Mouse (Mus musculus) E14TG2a.4 (cell line): ENCODE results near the gene Naxe.

ENCODE experiments used
- H3K27me3 ChIP-seq: 2 replicates; pipeline ENCODE4 v1.6.1; 2014; ENCODE audit warnings: low read length, control low read depth; ENCODE audit not compliant: insufficient read depth
- H3K36me3 ChIP-seq: 2 replicates; pipeline ENCODE4 v1.6.1; 2014; ENCODE audit warnings: low read length, control low read depth; ENCODE audit not compliant: insufficient read depth
- H3K4me1 ChIP-seq: replicated peaks from 2 replicates; pipeline ENCODE4 v1.6.1; 2014; ENCODE audit warnings: low read depth, low read length, control low read depth
- H3K4me3 ChIP-seq: replicated peaks from 2 replicates; pipeline ENCODE4 v1.5.1; 2014; ENCODE audit warnings: mild to moderate bottlenecking, low read length
- H3K9me3 ChIP-seq: 2 replicates; pipeline ENCODE4 v1.6.1; 2014; ENCODE audit warnings: low read length, control low read depth
- CTCF ChIP-seq: conservative IDR thresholded peaks from 2 replicates; pipeline ENCODE4 v1.5.1; 2014; ENCODE audit warnings: low read length
- NANOG ChIP-seq: IDR thresholded peaks from 2 replicates; pipeline ENCODE4 v1.6.1; 2014; ENCODE audit warnings: borderline replicate concordance, low read length, mixed read lengths
- POU5F1 ChIP-seq: IDR thresholded peaks from 2 replicates; pipeline ENCODE4 v1.6.1; 2014; ENCODE audit warnings: low read length, borderline replicate concordance

Naxe gene

DNA sequence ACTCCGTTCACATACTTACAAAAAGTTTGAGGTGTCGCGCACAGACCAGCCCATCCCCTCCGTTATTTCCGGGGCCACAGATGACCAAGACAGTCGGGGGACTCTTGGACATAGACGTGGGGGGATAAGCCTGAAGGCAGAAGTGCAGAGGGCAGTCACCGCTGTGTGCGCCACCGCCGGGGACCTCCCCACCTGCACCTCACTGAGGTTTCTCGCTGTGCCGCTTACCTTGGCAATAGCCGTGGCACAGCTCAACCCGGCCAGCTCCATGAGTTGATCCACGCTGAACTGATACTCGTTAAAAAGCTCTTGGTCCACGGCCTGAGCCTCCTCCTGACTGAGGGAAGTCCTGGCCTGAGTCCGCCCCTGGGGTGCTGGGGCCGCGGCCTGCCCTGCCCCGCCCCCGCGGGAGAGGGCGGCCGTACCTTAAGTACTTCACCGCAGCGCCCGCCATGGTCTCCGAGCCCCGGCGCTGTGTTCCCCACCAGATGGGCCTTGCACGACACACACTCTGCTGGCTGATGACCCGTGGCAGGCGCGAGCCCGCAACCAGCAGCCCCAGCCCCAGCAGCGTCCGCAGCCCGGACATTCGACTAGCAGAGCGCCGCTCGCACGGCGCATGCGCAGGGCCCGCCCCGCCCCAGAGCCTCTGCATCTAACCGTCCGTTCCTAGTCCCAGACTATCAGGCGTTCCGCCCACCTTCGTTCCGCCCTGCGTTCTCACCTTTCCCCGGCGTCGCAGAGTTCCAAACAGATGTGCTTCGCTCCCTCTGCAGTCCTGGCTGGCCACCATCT, at the start of gene Naxe:
Gene Naxe, minus strand, starts transcription at position 594 of the 795 bp plus-strand sequence.
- Histone ChIP-seq H3K9me3 (peaks cover 7% of the 10 kb centered on the region), H3K27me3 (0 out of 2 replicates have a peak, but pooled peaks cover 4% of the 10 kb centered on the region), H3K36me3 (peaks cover 41% of the 10 kb centered on the region), H3K4me3 (peak within 1 kb of the TSS; percentile 92), H3K4me1 (peaks cover 14% of the 10 kb centered on the region)
- TF ChIP-seq CTCF (no peak), NANOG (no peak), POU5F1 (no peak)

GRCm38 (mm10) chr3:88106126-88106525, 47.8 kb upstream of the Naxe start:
- Histone ChIP-seq H3K36me3 (peaks cover 100% of the 10 kb centered on the region), H3K9me3 (no peaks in the 10 kb centered on the region), H3K4me3 (no peak overlapping the region), H3K27me3 (no peaks in the 10 kb centered on the region), H3K4me1 (peaks cover 19% of the 10 kb centered on the region)
- TF ChIP-seq NANOG (no peak), CTCF (no peak)

GRCm38 (mm10) chr3:88102611-88103010, 44.3 kb upstream of the Naxe start:
- peaks cover 99% of the 10 kb centered on the region for H3K36me3 ChIP-seq
- no peak overlapping the region for H3K4me3 ChIP-seq
- H3K9me3 ChIP-seq, result no peaks in the 10 kb centered on the region
- H3K27me3 ChIP-seq, result no peaks in the 10 kb centered on the region
- TF ChIP-seq NANOG (no peak), CTCF (no peak), POU5F1 (no peak)
- H3K4me1 ChIP-seq, result peaks cover 11% of the 10 kb centered on the region

DNA sequence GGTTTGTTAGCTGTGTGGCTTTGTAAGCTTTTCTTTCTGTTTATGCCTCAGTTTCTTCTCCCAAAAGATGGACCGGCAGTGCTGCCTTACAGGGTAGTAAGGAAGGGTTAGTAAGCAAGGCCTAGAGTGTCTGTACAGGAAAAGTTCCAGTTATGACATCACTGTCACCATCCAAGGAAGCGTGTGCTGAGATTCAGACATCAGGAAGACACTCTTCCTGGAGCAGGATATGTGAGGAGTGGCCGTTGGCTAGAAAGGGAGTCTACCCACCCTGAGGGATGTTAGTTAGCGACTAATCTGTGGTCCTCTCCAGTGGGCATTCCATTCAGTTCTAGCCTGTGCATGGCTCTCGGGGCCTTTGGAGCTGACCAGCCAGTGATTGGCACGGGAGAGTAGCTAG, 43.9 kb upstream of the Naxe start:
- H3K4me3 ChIP-seq, result no peak overlapping the region
- peaks cover 99% of the 10 kb centered on the region for H3K36me3 ChIP-seq
- H3K4me1 ChIP-seq, result peaks cover 11% of the 10 kb centered on the region
- no peaks in the 10 kb centered on the region for H3K9me3 ChIP-seq
- no peaks in the 10 kb centered on the region for H3K27me3 ChIP-seq
- TF ChIP-seq NANOG (no peak), CTCF (no peak), POU5F1 (no peak)

DNA sequence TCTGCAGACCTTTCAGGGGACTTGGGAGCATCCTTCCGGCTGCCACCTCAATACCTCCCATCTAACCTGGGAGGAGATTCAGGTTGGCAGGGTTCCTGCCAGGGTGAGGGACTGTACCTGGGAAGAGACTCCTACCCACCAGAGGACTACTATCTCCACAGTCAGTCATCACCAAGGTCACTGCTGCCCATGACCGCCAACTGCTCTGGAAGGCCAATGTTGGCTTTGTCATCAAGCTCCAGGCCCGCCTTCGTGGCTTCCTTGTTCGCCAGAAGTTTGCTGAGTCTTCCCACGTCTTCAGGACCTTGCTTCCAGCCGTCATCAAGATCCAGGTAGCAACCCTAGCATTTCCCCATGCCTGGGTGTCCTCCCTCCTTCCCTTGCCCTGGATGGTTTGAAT, 43.4 kb upstream of the Naxe start:
- no peak for TF ChIP-seq CTCF
- no peak for TF ChIP-seq POU5F1
- TF ChIP-seq NANOG, result no peak
- no peak overlapping the region for H3K4me3 ChIP-seq
- no peaks in the 10 kb centered on the region for H3K9me3 ChIP-seq

DNA sequence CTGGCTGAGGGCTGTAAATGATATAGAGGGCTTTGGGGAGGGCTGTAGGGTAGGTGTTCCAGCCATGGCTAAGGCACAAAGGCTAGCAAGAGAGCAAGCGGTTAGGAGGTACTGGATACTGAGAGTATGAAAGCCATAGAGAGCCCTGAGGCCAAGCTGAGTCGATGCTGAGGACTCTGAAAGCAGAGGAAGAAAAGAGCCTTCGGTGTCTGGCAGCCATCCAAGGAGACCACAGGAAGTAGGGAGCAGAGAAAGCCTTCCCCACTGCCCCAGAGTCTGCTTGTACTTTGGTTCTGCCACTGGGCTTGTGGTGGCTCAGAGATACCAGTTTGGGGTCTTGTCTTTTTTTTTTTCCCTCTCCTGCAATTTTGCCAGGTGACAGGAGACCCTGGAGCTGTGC, 42.0 kb upstream of the Naxe start:
- no peaks in the 10 kb centered on the region for H3K27me3 ChIP-seq
- H3K4me1 ChIP-seq, result peaks cover 11% of the 10 kb centered on the region
- peaks cover 99% of the 10 kb centered on the region for H3K36me3 ChIP-seq

More for the DNA sequence above, 43.4 kb upstream of the Naxe start:
- peaks cover 11% of the 10 kb centered on the region for H3K4me1 ChIP-seq
- H3K27me3 ChIP-seq, result no peaks in the 10 kb centered on the region
- peaks cover 99% of the 10 kb centered on the region for H3K36me3 ChIP-seq

DNA sequence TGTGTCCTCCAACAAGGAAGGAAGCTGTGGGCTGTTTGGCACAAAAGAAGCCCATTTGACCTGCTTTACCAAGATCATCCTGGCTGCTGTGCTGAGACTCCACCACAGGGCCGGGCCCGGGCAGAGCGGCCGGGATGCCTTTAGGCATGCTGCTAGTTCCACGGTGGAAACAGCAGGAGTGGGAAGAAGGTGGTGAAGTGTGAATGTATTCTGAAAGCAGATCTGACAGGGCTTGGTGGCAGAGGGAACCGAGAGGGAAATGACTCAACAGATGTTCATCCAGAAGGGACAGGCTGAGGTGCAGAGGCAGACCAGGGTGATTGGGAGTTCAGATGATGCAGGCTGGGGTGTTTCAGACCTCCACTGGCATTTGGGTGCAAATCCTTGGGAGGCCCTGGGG, 39.4 kb upstream of the Naxe start:
- Histone ChIP-seq H3K4me3 (no peak overlapping the region), H3K36me3 (peaks cover 99% of the 10 kb centered on the region), H3K9me3 (no peaks in the 10 kb centered on the region), H3K4me1 (no peaks in the 10 kb centered on the region), H3K27me3 (no peaks in the 10 kb centered on the region)
- TF ChIP-seq POU5F1 (no peak), CTCF (no peak), NANOG (no peak)

More for the DNA sequence above, 42.0 kb upstream of the Naxe start:
- no peak overlapping the region for H3K4me3 ChIP-seq
- TF ChIP-seq NANOG, result no peak
- TF ChIP-seq POU5F1, result no peak
- TF ChIP-seq CTCF, result no peak
- no peaks in the 10 kb centered on the region for H3K9me3 ChIP-seq

DNA sequence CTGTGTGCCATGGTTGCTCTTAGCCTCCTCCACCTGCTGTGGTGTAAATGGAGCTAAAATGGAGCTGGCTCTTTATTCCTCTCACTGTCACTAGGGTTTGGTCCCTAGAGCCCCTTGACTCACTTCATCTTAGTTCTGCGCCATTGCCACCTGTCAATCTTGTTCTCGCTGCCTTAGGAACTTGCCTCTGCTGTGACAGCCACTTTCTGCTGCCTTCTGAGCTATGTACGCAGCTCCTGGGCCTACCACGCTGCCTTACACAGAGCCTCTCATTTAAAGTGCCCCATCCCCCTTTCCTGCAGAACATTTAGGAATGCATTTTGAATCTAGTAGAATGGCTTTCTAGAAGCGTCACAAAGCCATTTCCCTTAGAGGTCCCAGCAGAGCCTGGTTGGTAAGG, 35.8 kb upstream of the Naxe start:
- H3K36me3 ChIP-seq, result peaks cover 100% of the 10 kb centered on the region
- no peak for TF ChIP-seq NANOG
- no peak for TF ChIP-seq CTCF
- TF ChIP-seq POU5F1, result no peak
- no peaks in the 10 kb centered on the region for H3K4me1 ChIP-seq
- no peaks in the 10 kb centered on the region for H3K9me3 ChIP-seq
- no peak overlapping the region for H3K4me3 ChIP-seq
- no peaks in the 10 kb centered on the region for H3K27me3 ChIP-seq

- H3K36me3 ChIP-seq, result peaks cover 95% of the 10 kb centered on the region
- H3K4me3 ChIP-seq, result no peak overlapping the region
- H3K4me1 ChIP-seq, result peaks cover 4% of the 10 kb centered on the region; the same call in 1 of the 2 replicates
- no peaks in the 10 kb centered on the region for H3K27me3 ChIP-seq
- H3K9me3 ChIP-seq, result no peaks in the 10 kb centered on the region
- no peak for TF ChIP-seq CTCF
- TF ChIP-seq NANOG, result no peak
- TF ChIP-seq POU5F1, result no peak
Measured at GRCm38 (mm10) chr3:88090616-88091015, 32.3 kb upstream of the Naxe start.
